In genomic region chr11:100887236-100887635, GRCm38 (mm10) we compare ENCODE assay signal across 28 mouse cellular contexts. TPM values are rescaled to one million over a fixed set of nuclear protein-coding genes. Genes with fewer than 3 reads are reported as not detected.
DNase-seq lines count a peak whose midpoint lies in the region; ATAC-seq lines count a peak whose summit lies in the region.
"Had no signal": no experiment of that assay in that cellular context is flagged by ENCODE, and none has a peak within 500 bp of the region (broad histone marks: within the 10 kb centered on the region; RNA-seq: fewer than 3 reads in every experiment).

No protein-coding gene starts in this region.

- no peaks in the 10 kb centered on the region; the same call in 1 of the 2 replicates for H3K36me3 ChIP-seq in forebrain, embryonic 10.5 days (replicated peaks)
- no peaks in the 10 kb centered on the region for H3K36me3 ChIP-seq in forebrain, embryonic 11.5 days (ENCODE audit: control insufficient read depth, insufficient read depth, low read length)
- 0 out of 2 replicates have a peak, but pooled peaks cover 3% of the 10 kb centered on the region for H3K36me3 ChIP-seq in midbrain, embryonic 10.5 days
- no peaks in the 10 kb centered on the region for H3K36me3 ChIP-seq in midbrain, embryonic 11.5 days (ENCODE audit: control insufficient read depth, insufficient read depth, low read length)
- H3K36me3 ChIP-seq in liver, embryonic 12.5 days: peaks cover 70% of the 10 kb centered on the region
- H3K36me3 ChIP-seq: embryonic facial prominence, embryonic 10.5 days had no signal

- ATAC-seq in forebrain, embryonic 11.5 days (replicated peaks; ENCODE audit: low FRiP score): no peak
- ATAC-seq in midbrain, embryonic 11.5 days (ENCODE audit: low FRiP score): no peak
- ATAC-seq in liver, embryonic 12.5 days: no peak
- ATAC-seq: forebrain, postnatal 0 days; midbrain, embryonic 16.5 days had no signal

- no peak overlapping the region for H3K9ac ChIP-seq in forebrain, embryonic 11.5 days (ENCODE audit: low read length)
- H3K9ac ChIP-seq in midbrain, embryonic 11.5 days (ENCODE audit: low read length): no peak overlapping the region
- 0 out of 2 replicates have a peak overlapping the region, but pooled peaks have one; percentile 52 for H3K9ac ChIP-seq in liver, embryonic 12.5 days
- H3K9ac ChIP-seq: forebrain, postnatal 0 days; heart, embryonic 15.5 days; hindbrain, embryonic 13.5 days; limb, embryonic 15.5 days; neural tube, embryonic 13.5 days had no signal

- H3K4me2 ChIP-seq in forebrain, embryonic 11.5 days (ENCODE audit: low read depth, low read length, severe bottlenecking): no peak overlapping the region
- H3K4me2 ChIP-seq in midbrain, embryonic 11.5 days: no peak overlapping the region
- H3K4me2 ChIP-seq in liver, embryonic 12.5 days: no peak overlapping the region
- H3K4me2 ChIP-seq: heart, embryonic 15.5 days; hindbrain, embryonic 13.5 days; limb, embryonic 15.5 days; neural tube, embryonic 13.5 days had no signal

- DNase-seq in forebrain, embryonic 10.5 days (ENCODE audit: extremely low spot score, low spot score): no peak
- no peak for DNase-seq in forebrain, embryonic 11.5 days (ENCODE audit: low spot score)
- DNase-seq in midbrain, embryonic 10.5 days (ENCODE audit: low spot score): no peak
- no peak for DNase-seq in midbrain, embryonic 11.5 days (ENCODE audit: low spot score, missing footprints)
- DNase-seq in left cerebral cortex, postnatal 14 days (ENCODE audit: low spot score in 2 of 2): no peak
- DNase-seq in gastrocnemius, postnatal 25 days: no peak
- DNase-seq: adrenal gland, postnatal 25 days; cerebellum, adult 11 months; cerebellum, adult 9-11 months; forebrain, postnatal 0 days; gastrocnemius, postnatal 14 days; heart, postnatal 36 days; kidney, adult 9 months; kidney, postnatal 25 days; left cerebral cortex, postnatal 4 days; lung, postnatal 4 days; retina, postnatal 1 day; right cerebral cortex, postnatal 25 days; thymus, postnatal 25 days had no signal

- H3K27me3 ChIP-seq in forebrain, embryonic 10.5 days (ENCODE audit: poor library complexity, severe bottlenecking): no peaks in the 10 kb centered on the region
- no peaks in the 10 kb centered on the region for H3K27me3 ChIP-seq in forebrain, embryonic 11.5 days (ENCODE audit: control insufficient read depth, insufficient read depth, low read length)
- no peaks in the 10 kb centered on the region for H3K27me3 ChIP-seq in midbrain, embryonic 10.5 days (ENCODE audit: low read depth, poor library complexity, severe bottlenecking)
- H3K27me3 ChIP-seq in midbrain, embryonic 11.5 days (ENCODE audit: control insufficient read depth, insufficient read depth, low read length): no peaks in the 10 kb centered on the region
- no peaks in the 10 kb centered on the region for H3K27me3 ChIP-seq in liver, embryonic 12.5 days (replicated peaks)
- H3K27me3 ChIP-seq: heart, embryonic 15.5 days; limb, embryonic 15.5 days; neural tube, embryonic 13.5 days had no signal

- no peak overlapping the region for H3K4me3 ChIP-seq in forebrain, embryonic 10.5 days
- no peak overlapping the region for H3K4me3 ChIP-seq in forebrain, embryonic 11.5 days (ENCODE audit: low read depth, low read length)
- H3K4me3 ChIP-seq in midbrain, embryonic 10.5 days: no peak overlapping the region
- no peak overlapping the region for H3K4me3 ChIP-seq in midbrain, embryonic 11.5 days (ENCODE audit: low read depth, low read length)
- H3K4me3 ChIP-seq in liver, embryonic 12.5 days: no peak overlapping the region
- H3K4me3 ChIP-seq: embryonic facial prominence, embryonic 10.5 days; heart, embryonic 15.5 days; hindbrain, embryonic 13.5 days; layer of hippocampus, adult 2 months; limb, embryonic 15.5 days; myocyte; neural tube, embryonic 13.5 days had no signal

- peaks cover 14% of the 10 kb centered on the region; the same call in 1 of the 2 replicates for H3K4me1 ChIP-seq in forebrain, embryonic 10.5 days
- no peaks in the 10 kb centered on the region for H3K4me1 ChIP-seq in forebrain, embryonic 11.5 days (replicated peaks; ENCODE audit: control insufficient read depth, insufficient read depth, low read length)
- H3K4me1 ChIP-seq in midbrain, embryonic 10.5 days: peaks cover 14% of the 10 kb centered on the region
- H3K4me1 ChIP-seq in midbrain, embryonic 11.5 days (ENCODE audit: control insufficient read depth, insufficient read depth, low read length): no peaks in the 10 kb centered on the region
- peaks cover 80% of the 10 kb centered on the region for H3K4me1 ChIP-seq in liver, embryonic 12.5 days
- H3K4me1 ChIP-seq: hindbrain, embryonic 13.5 days; limb, embryonic 15.5 days had no signal

- 89% methylated on average over 4 of the region's 4 CpGs for WGBS in forebrain, embryonic 10.5 days
- 83% methylated on average over 4 of the region's 4 CpGs for WGBS in forebrain, embryonic 11.5 days
- WGBS in midbrain, embryonic 10.5 days: 92% methylated on average over 4 of the region's 4 CpGs
- WGBS in midbrain, embryonic 11.5 days: 92% methylated on average over 4 of the region's 4 CpGs
- 82% methylated on average over 4 of the region's 4 CpGs for WGBS in liver, embryonic 12.5 days (ENCODE audit: insufficient replicate concordance)

- intact Hi-C loops in left cerebral cortex, postnatal 14 days (cut with DNase I): no loop called here

- H3K9me3 ChIP-seq in forebrain, embryonic 10.5 days: no peaks in the 10 kb centered on the region
- H3K9me3 ChIP-seq in forebrain, embryonic 11.5 days (ENCODE audit: control insufficient read depth, low read length): no peaks in the 10 kb centered on the region
- no peaks in the 10 kb centered on the region for H3K9me3 ChIP-seq in midbrain, embryonic 10.5 days (replicated peaks)
- no peaks in the 10 kb centered on the region for H3K9me3 ChIP-seq in midbrain, embryonic 11.5 days (ENCODE audit: control insufficient read depth, low read length)
- no peaks in the 10 kb centered on the region for H3K9me3 ChIP-seq in liver, embryonic 12.5 days (replicated peaks)
- H3K9me3 ChIP-seq: embryonic facial prominence, embryonic 10.5 days; heart, embryonic 15.5 days; hindbrain, embryonic 13.5 days; limb, embryonic 15.5 days; neural tube, embryonic 13.5 days had no signal

- H3K27ac ChIP-seq in forebrain, embryonic 10.5 days: peak overlapping the region; percentile 9; the same call in 1 of the 2 replicates
- H3K27ac ChIP-seq in forebrain, embryonic 11.5 days (ENCODE audit: low read depth, low read length): no peak overlapping the region
- peak overlapping the region; percentile 38; the same call in 1 of the 2 replicates for H3K27ac ChIP-seq in midbrain, embryonic 10.5 days (replicated peaks)
- no peak overlapping the region for H3K27ac ChIP-seq in midbrain, embryonic 11.5 days (ENCODE audit: low read depth, low read length)
- peak overlapping the region; percentile 90 for H3K27ac ChIP-seq in liver, embryonic 12.5 days
- H3K27ac ChIP-seq: embryonic facial prominence, embryonic 10.5 days; heart, embryonic 15.5 days; hindbrain, embryonic 13.5 days; layer of hippocampus, adult 2 months; limb, embryonic 15.5 days; neural tube, embryonic 13.5 days had no signal

RNA-seq across cellular contexts. Expression of gene Stat5a, which starts 28.1 kb away (rescaled TPM):
- 1.7 TPM in 2 replicates for polyA plus RNA-seq in forebrain, embryonic 10.5 days (2016; fragmentation: Nextera tagmentation; extraction: Ambion mirVana)
- 1.3 and 1.5 TPM in 2 replicates for polyA plus RNA-seq in forebrain, embryonic 11.5 days (2014; fragmentation: Nextera tagmentation; extraction: Ambion mirVana)
- polyA plus RNA-seq in midbrain, embryonic 10.5 days (2016; fragmentation: Nextera tagmentation; extraction: Ambion mirVana): 1.7 TPM in 2 replicates
- polyA plus RNA-seq in midbrain, embryonic 11.5 days (2014; fragmentation: Nextera tagmentation; extraction: Ambion mirVana): 0.97 and 1.4 TPM in 2 replicates
- 16.0 and 17.7 TPM in 2 replicates for polyA plus RNA-seq in liver, embryonic 12.5 days (2016; fragmentation: Nextera tagmentation; extraction: Ambion mirVana)
- 1 to 10 TPM; 2.5 to 2.6 TPM for total RNA-seq in left cerebral cortex, postnatal 14 days (2021)
- total RNA-seq in gastrocnemius, postnatal 25 days (2021): 10 to 100 TPM; 10.9 to 14.8 TPM

RNA-seq across cellular contexts. Expression of gene Stat5b, which starts 36.7 kb away (rescaled TPM):
- polyA plus RNA-seq in forebrain, embryonic 10.5 days (2016; fragmentation: Nextera tagmentation; extraction: Ambion mirVana): 14.9 and 16.2 TPM in 2 replicates
- polyA plus RNA-seq in forebrain, embryonic 11.5 days (2014; fragmentation: Nextera tagmentation; extraction: Ambion mirVana): 18.7 and 19.1 TPM in 2 replicates
- polyA plus RNA-seq in midbrain, embryonic 10.5 days (2016; fragmentation: Nextera tagmentation; extraction: Ambion mirVana): 15.0 and 15.9 TPM in 2 replicates
- 14.6 and 17.3 TPM in 2 replicates for polyA plus RNA-seq in midbrain, embryonic 11.5 days (2014; fragmentation: Nextera tagmentation; extraction: Ambion mirVana)
- polyA plus RNA-seq in liver, embryonic 12.5 days (2016; fragmentation: Nextera tagmentation; extraction: Ambion mirVana): 31.6 and 33.7 TPM in 2 replicates
- total RNA-seq in left cerebral cortex, postnatal 14 days (2021): 10 to 100 TPM; 14.6 to 19.9 TPM
- 100 to 1,000 TPM in 1 of 2 experiments, 10 to 100 TPM in 1; 93.2 to 126 TPM for total RNA-seq in gastrocnemius, postnatal 25 days (2021)

RNA-seq across cellular contexts. Expression of gene Stat3, which starts 52.1 kb away (rescaled TPM):
- polyA plus RNA-seq in forebrain, embryonic 10.5 days (2016; fragmentation: Nextera tagmentation; extraction: Ambion mirVana): 15.0 and 15.6 TPM in 2 replicates
- polyA plus RNA-seq in forebrain, embryonic 11.5 days (2014; fragmentation: Nextera tagmentation; extraction: Ambion mirVana): 26.2 and 27.8 TPM in 2 replicates
- 16.9 and 20.4 TPM in 2 replicates for polyA plus RNA-seq in midbrain, embryonic 10.5 days (2016; fragmentation: Nextera tagmentation; extraction: Ambion mirVana)
- 22.8 and 24.0 TPM in 2 replicates for polyA plus RNA-seq in midbrain, embryonic 11.5 days (2014; fragmentation: Nextera tagmentation; extraction: Ambion mirVana)
- polyA plus RNA-seq in liver, embryonic 12.5 days (2016; fragmentation: Nextera tagmentation; extraction: Ambion mirVana): 37.3 and 40.1 TPM in 2 replicates
- total RNA-seq in left cerebral cortex, postnatal 14 days (2021): 10 to 100 TPM; 32.9 to 34.2 TPM
- total RNA-seq in gastrocnemius, postnatal 25 days (2021): 10 to 100 TPM; 32.5 to 49.5 TPM

Comparison
In these comparisons a context has a peak if more than half of its experiments do, and no peak if none do; other contexts are left out.
1. H3K27ac ChIP-seq: peak in forebrain, embryonic 10.5 days (single experiment), midbrain, embryonic 10.5 days (single experiment) and liver, embryonic 12.5 days (single experiment); none in forebrain, embryonic 11.5 days (single experiment) and midbrain, embryonic 11.5 days (single experiment).